ENCODE assay signal across 8 mouse cellular contexts in genomic region chr3:94472447-94473114, GRCm38 (mm10). TPM values are rescaled to one million over a fixed set of nuclear protein-coding genes. Genes with fewer than 3 reads are reported as not detected.
A peak's percentile ranks its signal among the peaks of the same experiment; 100 is the strongest.
DNase-seq lines count a peak whose midpoint lies in the region; ATAC-seq and TF ChIP-seq lines count a peak whose summit lies in the region.

No protein-coding gene starts in this region.

- H3K27ac ChIP-seq in kidney, embryonic 14.5 days (ENCODE audit: low read depth, low read length) = no peak overlapping the region
- H3K27ac ChIP-seq in lung, postnatal 0 days (ENCODE audit: low read length) = no peak overlapping the region
- H3K27ac ChIP-seq in stomach, embryonic 15.5 days = peak overlapping the region; percentile 59

- no peak overlapping the region for H3K9ac ChIP-seq in kidney, embryonic 14.5 days (ENCODE audit: low read depth, low read length)
- no peak overlapping the region for H3K9ac ChIP-seq in lung, postnatal 0 days (replicated peaks; ENCODE audit: low read depth)
- H3K9ac ChIP-seq in stomach, embryonic 15.5 days = no peak overlapping the region

- H3K4me1 ChIP-seq in kidney, embryonic 14.5 days (ENCODE audit: control insufficient read depth, insufficient read depth, low read length) = no peaks in the 10 kb centered on the region
- no peaks in the 10 kb centered on the region for H3K4me1 ChIP-seq in lung, postnatal 0 days (ENCODE audit: insufficient read depth, low read depth, low read length)
- 0 out of 2 replicates have a peak, but pooled peaks cover 4% of the 10 kb centered on the region for H3K4me1 ChIP-seq in stomach, embryonic 15.5 days

- H3K27me3 ChIP-seq in kidney, embryonic 14.5 days (ENCODE audit: control insufficient read depth, insufficient read depth, low read length) = no peaks in the 10 kb centered on the region
- no peaks in the 10 kb centered on the region for H3K27me3 ChIP-seq in lung, postnatal 0 days (replicated peaks; ENCODE audit: insufficient read depth, low read length)
- H3K27me3 ChIP-seq in stomach, embryonic 15.5 days (replicated peaks) = no peaks in the 10 kb centered on the region

- no peak for TF ChIP-seq EP300 in lung, postnatal 0 days (IDR thresholded peaks at IDR 0.05)

- peak overlapping the region; percentile 27 for H3K4me2 ChIP-seq in kidney, embryonic 14.5 days (replicated peaks; ENCODE audit: low read depth, low read length)
- H3K4me2 ChIP-seq in lung, postnatal 0 days (replicated peaks; ENCODE audit: low read depth, low read length) = peak overlapping the region; percentile 22; the same call in 1 of the 2 replicates
- peak overlapping the region; percentile 49 for H3K4me2 ChIP-seq in stomach, embryonic 15.5 days

- H3K36me3 ChIP-seq in kidney, embryonic 14.5 days (ENCODE audit: control insufficient read depth, insufficient read depth, low read length) = no peaks in the 10 kb centered on the region
- H3K36me3 ChIP-seq in lung, postnatal 0 days (ENCODE audit: insufficient read depth, low read length) = no peaks in the 10 kb centered on the region
- H3K36me3 ChIP-seq in stomach, embryonic 15.5 days = no peaks in the 10 kb centered on the region

- no peak for TF ChIP-seq CTCF in lung, postnatal 0 days (IDR thresholded peaks at IDR 0.05)

- ATAC-seq in common myeloid progenitor, adult 5-6 weeks (replicated peaks; ENCODE audit: low read depth, poor library complexity, severe bottlenecking) = 0 out of 2 replicates have a peak, but pooled peaks have one; percentile 15
- ATAC-seq in kidney, embryonic 14.5 days (ENCODE audit: low FRiP score, low TSS enrichment) = peak; percentile 87
- peak; percentile 87 for ATAC-seq in lung, postnatal 0 days
- peak; percentile 59; the same call in 1 of the 2 replicates for ATAC-seq in stomach, embryonic 15.5 days (ENCODE audit: insufficient read depth, low FRiP score, low read depth)
- ATAC-seq in megakaryocyte-erythroid progenitor cell, adult 5-6 weeks (replicated peaks; ENCODE audit: low FRiP score, low TSS enrichment, poor library complexity, severe bottlenecking) = no peak

- WGBS in kidney, embryonic 14.5 days = 11% methylated on average over 28 of the region's 28 CpGs
- WGBS in lung, postnatal 0 days = 14% methylated on average over 28 of the region's 28 CpGs
- WGBS in stomach, embryonic 15.5 days = 10% methylated on average over 28 of the region's 28 CpGs

- DNase-seq in MN1 (ENCODE audit: low spot score) = peak; percentile 78
- peak; percentile 5 for DNase-seq in heart, adult 8-10 months (ENCODE audit: low spot score)
- peak; percentile 78 for DNase-seq in lung, postnatal 0 days (ENCODE audit: low spot score)
- no peak for DNase-seq in spleen, adult 12 weeks (ENCODE audit: low spot score)

- H3K4me3 ChIP-seq in kidney, embryonic 14.5 days (ENCODE audit: low read length) = no peak overlapping the region
- no peak overlapping the region for H3K4me3 ChIP-seq in lung, postnatal 0 days (ENCODE audit: low read depth, low read length)
- peak overlapping the region; percentile 15; the same call in 1 of the 2 replicates for H3K4me3 ChIP-seq in stomach, embryonic 15.5 days (replicated peaks)

- no peaks in the 10 kb centered on the region for H3K9me3 ChIP-seq in kidney, embryonic 14.5 days (ENCODE audit: control insufficient read depth, low read length)
- H3K9me3 ChIP-seq in lung, postnatal 0 days (ENCODE audit: low read length) = no peaks in the 10 kb centered on the region
- H3K9me3 ChIP-seq in stomach, embryonic 15.5 days = no peaks in the 10 kb centered on the region

RNA-seq across cellular contexts. Expression of gene Celf3, which starts 5.5 kb away (rescaled TPM):
- total RNA-seq in common myeloid progenitor, adult 5-6 weeks (2017) = not detected in 2 replicates
- under 1 TPM in 1 of 4 experiments, not detected in 3; 0.12 TPM for total RNA-seq in heart, adult 8-10 months (2022)
- 0.34 and 0.53 TPM in 2 replicates for polyA plus RNA-seq in kidney, embryonic 14.5 days (2014; fragmentation: Nextera tagmentation; extraction: Ambion mirVana)
- 0.80 and 1.2 TPM in 2 replicates for polyA plus RNA-seq in lung, postnatal 0 days (2015; fragmentation: Nextera tagmentation; extraction: Ambion mirVana)
- polyA plus RNA-seq in stomach, embryonic 15.5 days (2015; fragmentation: Nextera tagmentation; extraction: Ambion mirVana) = 23.0 and 25.8 TPM in 2 replicates
- not detected in 2 replicates for total RNA-seq in megakaryocyte-erythroid progenitor cell, adult 5-6 weeks (2014; fragmentation: Nextera tagmentation)
- not detected in 2 replicates for total RNA-seq in megakaryocyte-erythroid progenitor cell, adult 5-6 weeks (2017)

RNA-seq across cellular contexts. Expression of gene Riiad1, which starts 7.6 kb away (rescaled TPM):
- not detected in 2 replicates for total RNA-seq in common myeloid progenitor, adult 5-6 weeks (2017)
- 1 to 10 TPM in 3 of 4 experiments, under 1 TPM in 1; 0.95 to 2.1 (median 1.1) TPM for total RNA-seq in heart, adult 8-10 months (2022)
- 0.91 and 1.7 TPM in 2 replicates for polyA plus RNA-seq in kidney, embryonic 14.5 days (2014; fragmentation: Nextera tagmentation; extraction: Ambion mirVana)
- polyA plus RNA-seq in lung, postnatal 0 days (2015; fragmentation: Nextera tagmentation; extraction: Ambion mirVana) = 28.7 and 32.9 TPM in 2 replicates
- polyA plus RNA-seq in stomach, embryonic 15.5 days (2015; fragmentation: Nextera tagmentation; extraction: Ambion mirVana) = 4.6 and 5.3 TPM in 2 replicates
- 3.9 TPM in 1 of 2 replicates, not detected in the other for total RNA-seq in megakaryocyte-erythroid progenitor cell, adult 5-6 weeks (2014; fragmentation: Nextera tagmentation)
- total RNA-seq in megakaryocyte-erythroid progenitor cell, adult 5-6 weeks (2017) = not detected in 2 replicates

RNA-seq across cellular contexts. Expression of gene Oaz3, which starts 28.9 kb away (rescaled TPM):
- total RNA-seq in common myeloid progenitor, adult 5-6 weeks (2017) = not detected in 2 replicates
- under 1 TPM in 1 of 4 experiments, not detected in 3; 0.41 TPM for total RNA-seq in heart, adult 8-10 months (2022)
- 0.28 and 0.40 TPM in 2 replicates for polyA plus RNA-seq in kidney, embryonic 14.5 days (2014; fragmentation: Nextera tagmentation; extraction: Ambion mirVana)
- 0.25 and 0.30 TPM in 2 replicates for polyA plus RNA-seq in lung, postnatal 0 days (2015; fragmentation: Nextera tagmentation; extraction: Ambion mirVana)
- 0.79 and 1.5 TPM in 2 replicates for polyA plus RNA-seq in stomach, embryonic 15.5 days (2015; fragmentation: Nextera tagmentation; extraction: Ambion mirVana)
- total RNA-seq in megakaryocyte-erythroid progenitor cell, adult 5-6 weeks (2014; fragmentation: Nextera tagmentation) = not detected in 2 replicates
- total RNA-seq in megakaryocyte-erythroid progenitor cell, adult 5-6 weeks (2017) = not detected in 2 replicates

RNA-seq across cellular contexts. Expression of gene Mrpl9, which starts 29.5 kb away (rescaled TPM):
- total RNA-seq in common myeloid progenitor, adult 5-6 weeks (2017) = 65.6 and 77.6 TPM in 2 replicates
- total RNA-seq in heart, adult 8-10 months (2022) = 10 to 100 TPM; 57.4 to 69.0 (median 61.9) TPM
- polyA plus RNA-seq in kidney, embryonic 14.5 days (2014; fragmentation: Nextera tagmentation; extraction: Ambion mirVana) = 71.3 and 73.7 TPM in 2 replicates
- polyA plus RNA-seq in lung, postnatal 0 days (2015; fragmentation: Nextera tagmentation; extraction: Ambion mirVana) = 39.2 and 39.7 TPM in 2 replicates
- 66.3 and 68.6 TPM in 2 replicates for polyA plus RNA-seq in stomach, embryonic 15.5 days (2015; fragmentation: Nextera tagmentation; extraction: Ambion mirVana)
- 47.9 and 62.5 TPM in 2 replicates for total RNA-seq in megakaryocyte-erythroid progenitor cell, adult 5-6 weeks (2014; fragmentation: Nextera tagmentation)
- total RNA-seq in megakaryocyte-erythroid progenitor cell, adult 5-6 weeks (2017) = 92.4 and 99.0 TPM in 2 replicates

RNA-seq across cellular contexts. Expression of gene Tdrkh, which starts 59.5 kb away (rescaled TPM):
- total RNA-seq in common myeloid progenitor, adult 5-6 weeks (2017) = 10.8 and 14.7 TPM in 2 replicates
- total RNA-seq in heart, adult 8-10 months (2022) = 1 to 10 TPM; 4.5 to 7.0 (median 6.1) TPM
- polyA plus RNA-seq in kidney, embryonic 14.5 days (2014; fragmentation: Nextera tagmentation; extraction: Ambion mirVana) = 13.1 and 13.3 TPM in 2 replicates
- 2.1 and 4.7 TPM in 2 replicates for polyA plus RNA-seq in lung, postnatal 0 days (2015; fragmentation: Nextera tagmentation; extraction: Ambion mirVana)
- polyA plus RNA-seq in stomach, embryonic 15.5 days (2015; fragmentation: Nextera tagmentation; extraction: Ambion mirVana) = 9.4 and 10.6 TPM in 2 replicates
- 2.3 and 12.0 TPM in 2 replicates for total RNA-seq in megakaryocyte-erythroid progenitor cell, adult 5-6 weeks (2014; fragmentation: Nextera tagmentation)
- total RNA-seq in megakaryocyte-erythroid progenitor cell, adult 5-6 weeks (2017) = 4.7 and 6.8 TPM in 2 replicates
